ENCODE assay signal across 8 mouse cellular contexts in genomic region chr8:70594621-70595564, GRCm38 (mm10). TPM values are rescaled to one million over a fixed set of nuclear protein-coding genes. Genes with fewer than 3 reads are reported as not detected.
DNase-seq lines count a peak whose midpoint lies in the region; ATAC-seq and TF ChIP-seq lines count a peak whose summit lies in the region.

No protein-coding gene starts in this region.

- TF ChIP-seq CTCF in layer of hippocampus, adult 2 months (conservative IDR thresholded peaks at IDR 0.05), result no peak
- TF ChIP-seq CTCF in brain, embryonic 14.5 days (IDR thresholded peaks at IDR 0.05; ENCODE audit: borderline replicate concordance, extremely low read depth, insufficient read depth, insufficient read length), result no peak
- TF ChIP-seq CTCF in testis, adult 2 months (IDR thresholded peaks at IDR 0.05; ENCODE audit: control insufficient read depth, insufficient read depth, insufficient replicate concordance, low read depth, low read length), result no peak

- 13% methylated on average over 81 of the region's 82 CpGs for WGBS in forebrain, embryonic 14.5 days

- ATAC-seq in forebrain, embryonic 14.5 days, result peak; percentile 3
- peak; percentile 39 for ATAC-seq in megakaryocyte, adult 5-6 weeks (ENCODE audit: poor library complexity, severe bottlenecking)

- no peak for DNase-seq in layer of hippocampus, adult 2 months (ENCODE audit: low spot score in 2 of 2)
- DNase-seq in layer of hippocampus, adult 8-10 months (ENCODE audit: low spot score in 2 of 2), result no peak
- DNase-seq in brain, embryonic 14.5 days (ENCODE audit: low read depth), result peak; percentile 46
- DNase-seq in forebrain, embryonic 14.5 days (ENCODE audit: low spot score), result no peak
- peak; percentile 71 for DNase-seq in kidney, postnatal 10 days
- DNase-seq in layer of hippocampus, postnatal 25 days (ENCODE audit: extremely low spot score in 1 of 2, low spot score in 1 of 2), result no peak

- peaks cover 31% of the 10 kb centered on the region for H3K36me3 ChIP-seq in forebrain, embryonic 14.5 days (ENCODE audit: control insufficient read depth, insufficient read depth, low read length)
- H3K36me3 ChIP-seq in testis, adult 2 months (ENCODE audit: control insufficient read depth, insufficient read depth, low read length), result no peaks in the 10 kb centered on the region

- H3K4me2 ChIP-seq in forebrain, embryonic 14.5 days (ENCODE audit: low read length), result peak overlapping the region; percentile 99

- H3K4me3 ChIP-seq in layer of hippocampus, adult 2 months, result peak overlapping the region; percentile 74
- H3K4me3 ChIP-seq in forebrain, embryonic 14.5 days (ENCODE audit: low read depth, low read length), result peak overlapping the region; percentile 65
- peak overlapping the region; percentile 94 for H3K4me3 ChIP-seq in testis, adult 2 months (ENCODE audit: control insufficient read depth, low read depth, low read length)

- peak overlapping the region; percentile 76 for H3K9ac ChIP-seq in forebrain, embryonic 14.5 days (ENCODE audit: low read length)

- no peaks in the 10 kb centered on the region for H3K27me3 ChIP-seq in forebrain, embryonic 14.5 days (replicated peaks; ENCODE audit: control insufficient read depth, insufficient read depth, low read length)
- H3K27me3 ChIP-seq in testis, adult 2 months (ENCODE audit: control insufficient read depth, insufficient read depth, low read length), result no peaks in the 10 kb centered on the region

- peaks cover 22% of the 10 kb centered on the region for H3K4me1 ChIP-seq in forebrain, embryonic 14.5 days (ENCODE audit: control insufficient read depth, insufficient read depth, low read length)
- H3K4me1 ChIP-seq in testis, adult 2 months (ENCODE audit: control insufficient read depth, insufficient read depth, low read length), result peaks cover 61% of the 10 kb centered on the region

- peak overlapping the region; percentile 86 for H3K27ac ChIP-seq in layer of hippocampus, adult 2 months
- H3K27ac ChIP-seq in forebrain, embryonic 14.5 days (ENCODE audit: low read depth, low read length), result peak overlapping the region; percentile 21; the same call in 1 of the 2 replicates
- H3K27ac ChIP-seq in testis, adult 2 months (ENCODE audit: control insufficient read depth, insufficient read depth, low read depth, low read length), result peak overlapping the region; percentile 96

- no peaks in the 10 kb centered on the region for H3K9me3 ChIP-seq in forebrain, embryonic 14.5 days (replicated peaks; ENCODE audit: control insufficient read depth, low read length)

- TF ChIP-seq POLR2A in brain, embryonic 14.5 days (IDR thresholded peaks at IDR 0.05; ENCODE audit: borderline replicate concordance, extremely low read depth, insufficient read depth, insufficient read length, poor library complexity, severe bottlenecking), result no peak
- TF ChIP-seq POLR2A in testis, adult 2 months (IDR thresholded peaks at IDR 0.05; ENCODE audit: control insufficient read depth, low read depth, low read length), result peak; percentile 5

RNA-seq across cellular contexts. Expression of gene Isyna1, which starts 0.7 kb away (rescaled TPM):
- 10 to 100 TPM; 41.4 to 46.4 TPM for total RNA-seq in layer of hippocampus, adult 2 months (2021)
- 10 to 100 TPM; 42.8 to 55.9 (median 51.8) TPM for total RNA-seq in layer of hippocampus, adult 8-10 months (2022)
- 165 and 231 TPM in 2 replicates for polyA plus RNA-seq in brain, embryonic 14.5 days (2012; rRNA removed)
- 59.0 and 75.1 TPM in 2 replicates for polyA plus RNA-seq in forebrain, embryonic 14.5 days (2014; fragmentation: Nextera tagmentation; extraction: Ambion mirVana)
- total RNA-seq in megakaryocyte, adult 5-6 weeks (2015), result 11.8 and 11.9 TPM in 2 replicates
- 13.9 and 15.7 TPM in 2 replicates for total RNA-seq in megakaryocyte, adult 5-6 weeks (2017)
- 561 and 588 TPM in 2 replicates for polyA plus RNA-seq in testis, adult 2 months (2012; rRNA removed)
- total RNA-seq in layer of hippocampus, postnatal 25 days (2021), result 10 to 100 TPM; 41.5 to 47.0 TPM

RNA-seq across cellular contexts. Expression of gene Ssbp4, which starts 13.8 kb away (rescaled TPM):
- 100 to 1,000 TPM; 274 to 297 TPM for total RNA-seq in layer of hippocampus, adult 2 months (2021)
- 100 to 1,000 TPM; 196 to 262 (median 224) TPM for total RNA-seq in layer of hippocampus, adult 8-10 months (2022)
- 202 and 236 TPM in 2 replicates for polyA plus RNA-seq in brain, embryonic 14.5 days (2012; rRNA removed)
- 135 and 147 TPM in 2 replicates for polyA plus RNA-seq in forebrain, embryonic 14.5 days (2014; fragmentation: Nextera tagmentation; extraction: Ambion mirVana)
- total RNA-seq in megakaryocyte, adult 5-6 weeks (2015), result 35.7 and 38.2 TPM in 2 replicates
- 61.3 and 76.1 TPM in 2 replicates for total RNA-seq in megakaryocyte, adult 5-6 weeks (2017)
- polyA plus RNA-seq in testis, adult 2 months (2012; rRNA removed), result 35.6 and 38.9 TPM in 2 replicates
- 100 to 1,000 TPM; 285 to 304 TPM for total RNA-seq in layer of hippocampus, postnatal 25 days (2021)

RNA-seq across cellular contexts. Expression of gene Lrrc25, which starts 21.1 kb away (rescaled TPM):
- total RNA-seq in layer of hippocampus, adult 2 months (2021), result under 1 TPM; 0.54 to 0.97 TPM
- 1 to 10 TPM in 2 of 4 experiments, under 1 TPM in 2; 0.24 to 1.6 (median 1.1) TPM for total RNA-seq in layer of hippocampus, adult 8-10 months (2022)
- polyA plus RNA-seq in brain, embryonic 14.5 days (2012; rRNA removed), result 1.4 TPM in 2 replicates
- polyA plus RNA-seq in forebrain, embryonic 14.5 days (2014; fragmentation: Nextera tagmentation; extraction: Ambion mirVana), result 0.89 and 1.9 TPM in 2 replicates
- total RNA-seq in megakaryocyte, adult 5-6 weeks (2015), result 62.2 and 64.6 TPM in 2 replicates
- total RNA-seq in megakaryocyte, adult 5-6 weeks (2017), result 29.3 and 33.8 TPM in 2 replicates
- polyA plus RNA-seq in testis, adult 2 months (2012; rRNA removed), result 1.4 TPM in 2 replicates
- 1 to 10 TPM in 1 of 2 experiments, under 1 TPM in 1; 0.63 to 1.0 TPM for total RNA-seq in layer of hippocampus, postnatal 25 days (2021)

RNA-seq across cellular contexts. Expression of gene Gdf15, which starts 37.4 kb away (rescaled TPM):
- under 1 TPM in 1 of 2 experiments, not detected in 1; 0.25 TPM for total RNA-seq in layer of hippocampus, adult 2 months (2021)
- not detected for total RNA-seq in layer of hippocampus, adult 8-10 months (2022)
- polyA plus RNA-seq in brain, embryonic 14.5 days (2012; rRNA removed), result 0.23 and 0.26 TPM in 2 replicates
- polyA plus RNA-seq in forebrain, embryonic 14.5 days (2014; fragmentation: Nextera tagmentation; extraction: Ambion mirVana), result 0.16 and 0.20 TPM in 2 replicates
- not detected in 2 replicates for total RNA-seq in megakaryocyte, adult 5-6 weeks (2015)
- not detected in 2 replicates for total RNA-seq in megakaryocyte, adult 5-6 weeks (2017)
- 1.3 and 1.4 TPM in 2 replicates for polyA plus RNA-seq in testis, adult 2 months (2012; rRNA removed)
- under 1 TPM in 1 of 2 experiments, not detected in 1; 0.26 TPM for total RNA-seq in layer of hippocampus, postnatal 25 days (2021)

RNA-seq across cellular contexts. Expression of gene Ell, which starts 55.6 kb away (rescaled TPM):
- 10 to 100 TPM; 20.5 to 24.4 TPM for total RNA-seq in layer of hippocampus, adult 2 months (2021)
- total RNA-seq in layer of hippocampus, adult 8-10 months (2022), result 10 to 100 TPM; 19.6 to 22.0 (median 20.8) TPM
- 26.6 and 27.0 TPM in 2 replicates for polyA plus RNA-seq in brain, embryonic 14.5 days (2012; rRNA removed)
- 15.1 TPM in 2 replicates for polyA plus RNA-seq in forebrain, embryonic 14.5 days (2014; fragmentation: Nextera tagmentation; extraction: Ambion mirVana)
- total RNA-seq in megakaryocyte, adult 5-6 weeks (2015), result 9.3 and 12.5 TPM in 2 replicates
- 11.1 and 11.9 TPM in 2 replicates for total RNA-seq in megakaryocyte, adult 5-6 weeks (2017)
- 42.5 and 43.8 TPM in 2 replicates for polyA plus RNA-seq in testis, adult 2 months (2012; rRNA removed)
- 10 to 100 TPM; 20.3 to 23.5 TPM for total RNA-seq in layer of hippocampus, postnatal 25 days (2021)

Comparison
In these comparisons a context has a peak if more than half of its experiments do, and no peak if none do; other contexts are left out.
1. DNase-seq: peak in brain, embryonic 14.5 days (single experiment) and kidney, postnatal 10 days (single experiment); none in layer of hippocampus, adult 2 months (0 of 2), layer of hippocampus, adult 8-10 months (0 of 2), forebrain, embryonic 14.5 days (single experiment) and layer of hippocampus, postnatal 25 days (0 of 2).
2. H3K27ac ChIP-seq: peak in every context shown above with its lines; median percentile 96 in testis, adult 2 months; 86 in layer of hippocampus, adult 2 months; 21 in forebrain, embryonic 14.5 days.
3. RNA of gene Lrrc25, which starts 21.1 kb away (total RNA-seq): 29.3 to 64.6 TPM in megakaryocyte, adult 5-6 weeks; 0.24 to 1.6 TPM in layer of hippocampus, adult 8-10 months, 0.63 to 1.0 TPM in layer of hippocampus, postnatal 25 days and 0.54 to 0.97 TPM in layer of hippocampus, adult 2 months; every median in the first group is over 10 times any median in the second.
4. Peak in every context shown above with its lines, with median percentiles within 50 percentile points of each other: H3K4me3 ChIP-seq.